Mouse (Mus musculus): ENCODE measurements around the gene Taar8c.
"Not testable (repeated sequence)": the region's sequence is repeated elsewhere in the genome, so short reads cannot be mapped to it uniquely, and the experiment has no call there.

The Taar8c gene

DNA sequence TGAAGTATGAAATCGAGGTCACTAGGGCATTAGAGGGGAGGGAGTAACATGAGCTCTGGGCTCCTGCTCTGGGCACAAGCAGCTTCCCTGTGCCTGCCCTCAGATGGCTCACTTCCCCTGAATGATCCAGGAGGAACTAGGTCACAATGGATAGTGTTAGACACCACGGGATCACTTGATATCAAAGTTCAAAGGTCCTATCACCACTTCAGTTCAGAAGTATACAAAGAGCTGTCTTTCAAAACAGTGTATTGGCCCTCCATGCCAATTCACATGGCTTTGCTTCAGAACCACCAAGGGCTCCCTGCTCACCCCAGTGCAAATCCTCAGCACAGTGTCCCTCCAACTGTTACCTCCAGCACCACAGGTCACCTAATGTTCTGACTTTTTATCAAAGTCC lies 27.0 kb downstream of the Taar8c start:
- DNase-seq (ENCODE audit: extremely low spot score, low read depth, low spot score) = not testable (repeated sequence)

DNA sequence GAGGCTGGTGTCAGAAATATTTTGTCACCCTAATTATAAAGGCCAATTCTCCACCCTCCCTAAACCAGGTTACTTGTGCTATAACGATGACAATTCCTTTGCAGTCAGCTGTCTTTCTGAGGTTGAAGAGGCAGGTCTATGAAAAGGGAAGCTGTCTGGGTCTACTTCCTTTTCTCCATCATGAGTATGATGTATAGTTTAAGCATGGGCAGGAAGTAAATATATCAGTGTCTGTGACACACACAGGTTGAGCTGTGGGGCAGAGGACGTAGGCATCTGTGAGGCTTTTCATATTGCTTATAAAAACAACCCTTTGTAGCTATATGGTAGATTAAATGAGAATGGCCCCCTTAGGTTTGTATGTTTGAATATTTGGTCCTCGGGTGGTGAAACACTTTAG lies 42.7 kb downstream of the Taar8c start:
- no peak for DNase-seq (ENCODE audit: extremely low spot score, low read depth, low spot score)

DNA sequence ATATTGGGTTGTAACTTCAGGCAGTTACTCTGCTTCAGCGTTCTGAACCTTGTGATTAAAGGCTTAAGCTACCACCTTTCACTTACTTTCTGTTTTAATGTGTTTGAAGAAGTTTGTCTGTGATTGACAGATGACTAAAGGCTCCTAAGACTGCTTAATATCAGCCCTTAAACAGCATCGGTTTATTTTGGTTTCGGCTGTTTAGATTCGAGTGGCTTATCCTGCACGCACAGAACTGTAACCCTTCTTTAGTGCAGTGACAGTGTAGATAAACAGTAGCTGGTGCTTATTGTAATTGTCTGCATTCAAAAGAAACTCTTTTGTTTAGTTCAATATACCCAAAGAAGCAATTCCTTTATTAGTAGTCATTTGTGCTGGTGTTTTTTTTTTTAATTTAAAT lies 49.7 kb downstream of the Taar8c start:
- no peak for DNase-seq (ENCODE audit: extremely low spot score, low read depth, low spot score)

All from hindlimb bud, embryonic 11.5 days (tissue).